Mouse (Mus musculus) gastrocnemius, postnatal 36 days (tissue): ENCODE measurements around the gene Vmn1r214. TPM values are rescaled to one million over a fixed set of nuclear protein-coding genes. Genes with fewer than 3 reads are reported as not detected.

Experiments
- DNase-seq, 2 experiments: peaks; one replicate each; pipeline ENCODE4 v3.0.0; 2022
- intact Hi-C: fragments of 180-260 bp; cut with DNase I; formaldehyde crosslinking; loops from one replicate; pipeline ENCODE4 v1.15.1; 2025
- long read RNA-seq, 2 experiments: library from polyadenylated mRNA; stranded (forward); transcript quantifications; one replicate each; pipeline ENCODE4 v2.0.0; 2021
- total RNA-seq, 2 experiments: library from RNA; stranded (reverse); gene quantifications; 2 replicates each; pipeline ENCODE4 v1.2.3; 2021

Gene Vmn1r214
- total RNA-seq = not detected
- long read RNA-seq, experiment 1 = 0 reads
- long read RNA-seq, experiment 2 = 0 reads

- intact Hi-C loops = no loop called here
- DNase-seq = no peak
Observed at GRCm38 (mm10) chr13:23030118-23030517, at the start of gene Vmn1r214. Gene Vmn1r214 (plus strand): TSS chr13:23030418.

GRCm38 (mm10) chr13:22990214-22990891, 39.9 kb upstream of the Vmn1r214 start:
- intact Hi-C loops = no loop called here
- DNase-seq = no peak

GRCm38 (mm10) chr13:22992178-22992700, 38.0 kb upstream of the Vmn1r214 start:
- intact Hi-C loops = no loop called here

GRCm38 (mm10) chr13:22992721-22993120, 37.5 kb upstream of the Vmn1r214 start:
- intact Hi-C loops = no loop called here
- no peak for DNase-seq

More at GRCm38 (mm10) chr13:22992178-22992700, 38.0 kb upstream of the Vmn1r214 start:
- no peak for DNase-seq

DNA sequence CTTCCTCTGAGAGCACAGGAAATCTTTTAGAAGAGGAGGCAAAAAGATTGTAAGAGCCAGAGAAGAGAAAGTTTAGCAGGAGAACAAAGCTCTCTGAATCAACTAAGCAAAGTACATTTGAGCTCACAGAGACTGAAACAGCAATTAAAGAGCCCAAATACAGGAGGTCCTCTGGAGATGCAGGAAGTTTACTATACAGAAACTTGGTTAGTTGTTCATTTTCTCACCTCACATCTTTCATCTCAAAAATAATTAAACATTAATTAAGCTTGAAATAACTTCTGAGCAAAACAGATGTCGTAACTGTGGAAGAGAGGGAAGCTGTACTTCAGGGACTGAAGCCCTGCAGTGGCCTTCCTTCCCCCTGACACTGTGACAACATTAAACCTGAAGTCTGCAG, 22.9 kb upstream of the Vmn1r214 start, which contains the start of gene Vmn1r213:
TSS of gene Vmn1r213 (plus strand) at position 301 of the 400 bp plus-strand sequence.
- intact Hi-C loops = no loop called here

DNA sequence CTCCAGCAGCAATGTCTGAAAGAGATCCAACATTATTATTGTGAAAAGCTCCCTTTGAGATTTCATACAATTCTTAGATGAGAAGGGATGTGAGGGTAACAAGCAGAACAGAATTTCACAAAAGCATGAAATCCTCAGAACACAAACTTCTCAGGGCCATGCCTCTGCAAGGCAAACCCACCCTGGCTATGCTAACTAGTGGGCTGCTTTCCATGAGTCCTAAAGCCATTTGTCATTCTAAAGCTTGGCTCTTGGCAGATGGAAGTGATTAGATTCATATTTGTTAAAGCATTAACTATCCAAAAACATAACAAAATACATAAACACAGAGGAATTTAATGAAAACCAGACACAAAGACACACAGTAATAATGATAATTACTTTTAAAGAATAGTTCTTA, 12.1 kb upstream of the Vmn1r214 start:
- intact Hi-C loops = no loop called here
- DNase-seq = no peak

More for the DNA sequence above, 22.9 kb upstream of the Vmn1r214 start, which contains the start of gene Vmn1r213:
- DNase-seq = no peak

GRCm38 (mm10) chr13:23024812-23025211, 5.4 kb upstream of the Vmn1r214 start:
- intact Hi-C loops = no loop called here
- no peak for DNase-seq

- intact Hi-C loops = no loop called here
- DNase-seq = no peak
Observed at GRCm38 (mm10) chr13:23057778-23058177, 27.6 kb downstream of the Vmn1r214 start.

- no peak for DNase-seq
- intact Hi-C loops = no loop called here
Observed at GRCm38 (mm10) chr13:23067725-23068124, 37.5 kb downstream of the Vmn1r214 start, which contains the start of gene Vmn1r215. Gene Vmn1r215 (plus strand): TSS chr13:23068025.

- intact Hi-C loops = no loop called here
- DNase-seq = no peak
Observed at GRCm38 (mm10) chr13:23069312-23069711, 39.1 kb downstream of the Vmn1r214 start.

Other genes with a start within 250 kb of the Vmn1r214 start
- gene Vmn1r209, start 220.7 kb upstream of the Vmn1r214 start, total RNA-seq = not detected
- gene Vmn1r210, start 199.1 kb upstream of the Vmn1r214 start, total RNA-seq = not detected
- not detected for gene Vmn1r211, start 172.9 kb upstream of the Vmn1r214 start, total RNA-seq
- gene Vmn1r212, start 146.2 kb upstream of the Vmn1r214 start, total RNA-seq = not detected
- not detected for gene Vmn1r213, start 22.8 kb upstream of the Vmn1r214 start, total RNA-seq
- gene Vmn1r215, start 37.6 kb downstream of the Vmn1r214 start, total RNA-seq = not detected
- not detected for gene Vmn1r217, start 87.8 kb downstream of the Vmn1r214 start, total RNA-seq
- not detected for gene Vmn1r218, start 102.7 kb downstream of the Vmn1r214 start, total RNA-seq
- gene Vmn1r219, start 128.9 kb downstream of the Vmn1r214 start, total RNA-seq = not detected
- not detected for gene Vmn1r220, start 157.6 kb downstream of the Vmn1r214 start, total RNA-seq
- gene Vmn1r221, start 183.7 kb downstream of the Vmn1r214 start, total RNA-seq = not detected
- gene Vmn1r222, start 205.5 kb downstream of the Vmn1r214 start, total RNA-seq = not detected
- gene Vmn1r223, start 216.7 kb downstream of the Vmn1r214 start, total RNA-seq = not detected